Comparison of ENCODE assay signal across 30 mouse cellular contexts in genomic region chr14:79441441-79441840, GRCm38 (mm10). TPM values are rescaled to one million over a fixed set of nuclear protein-coding genes. Genes with fewer than 3 reads are reported as not detected.
DNase-seq lines count a peak whose midpoint lies in the region; ATAC-seq and TF ChIP-seq lines count a peak whose summit lies in the region.
"Had no signal": no experiment of that assay in that cellular context is flagged by ENCODE, and none has a peak within 500 bp of the region (broad histone marks: within the 10 kb centered on the region; RNA-seq: fewer than 3 reads in every experiment).

No protein-coding gene starts in this region.

- no peaks in the 10 kb centered on the region for H3K36me3 ChIP-seq in liver, embryonic 15.5 days (replicated peaks)
- no peaks in the 10 kb centered on the region for H3K36me3 ChIP-seq in liver, embryonic 12.5 days
- H3K36me3 ChIP-seq in MEL (ENCODE audit: control insufficient read depth in 1 of 2, insufficient read depth in 2 of 2, low read length in 2 of 2): peaks cover 0 to 6% of the 10 kb centered on the region in 2 experiments; a peak in 1 of 4 replicates
- H3K36me3 ChIP-seq: embryonic facial prominence, embryonic 13.5 days; forebrain, embryonic 12.5 days; G1E; heart, embryonic 10.5 days; kidney, embryonic 15.5 days; limb, embryonic 15.5 days; neural tube, embryonic 15.5 days had no signal

- H3K9ac ChIP-seq in liver, embryonic 15.5 days: no peak overlapping the region
- no peak overlapping the region for H3K9ac ChIP-seq in liver, embryonic 12.5 days
- H3K9ac ChIP-seq in MEL (ENCODE audit: control insufficient read depth, low read depth, low read length, poor library complexity, severe bottlenecking): no peak overlapping the region
- H3K9ac ChIP-seq: embryonic facial prominence, embryonic 13.5 days; forebrain, embryonic 12.5 days; kidney, embryonic 15.5 days; limb, embryonic 15.5 days; neural tube, embryonic 15.5 days had no signal

- TF ChIP-seq RAD21 in MEL (IDR thresholded peaks at IDR 0.05; ENCODE audit: low read depth, low read length): no peak

- no peak overlapping the region for H3K4me3 ChIP-seq in liver, embryonic 15.5 days (replicated peaks)
- no peak overlapping the region for H3K4me3 ChIP-seq in liver, embryonic 12.5 days
- H3K4me3 ChIP-seq in MEL (ENCODE audit: control insufficient read depth in 1 of 2, insufficient read depth in 1 of 2, low read depth in 2 of 2, low read length in 2 of 2): no peak overlapping the region
- H3K4me3 ChIP-seq: embryonic facial prominence, embryonic 13.5 days; erythroblast, embryonic 14.5 days; forebrain, embryonic 12.5 days; heart, embryonic 10.5 days; kidney, embryonic 15.5 days; left cerebral cortex, adult 2 months; limb, embryonic 15.5 days; neural tube, embryonic 15.5 days had no signal

- TF ChIP-seq CTCF in MEL (IDR thresholded peaks at IDR 0.05 in 2 of 3, conservative IDR thresholded peaks at IDR 0.05 in 1 of 3; ENCODE audit: control insufficient read depth in 1 of 3, insufficient read depth in 1 of 3, low read depth in 2 of 3, low read length in 3 of 3, poor library complexity in 1 of 3, severe bottlenecking in 1 of 3): no peak

- no peaks in the 10 kb centered on the region for H3K79me2 ChIP-seq in MEL (ENCODE audit: control insufficient read depth, insufficient read depth, low read length, poor library complexity)

- H3K27me3 ChIP-seq in liver, embryonic 15.5 days: no peaks in the 10 kb centered on the region
- H3K27me3 ChIP-seq in liver, embryonic 12.5 days (replicated peaks): peaks cover 7% of the 10 kb centered on the region
- no peaks in the 10 kb centered on the region for H3K27me3 ChIP-seq in MEL (ENCODE audit: control insufficient read depth in 1 of 2, insufficient read depth in 2 of 2, low read length in 2 of 2)
- H3K27me3 ChIP-seq: CH12.LX; embryonic facial prominence, embryonic 13.5 days; forebrain, embryonic 12.5 days; kidney, embryonic 15.5 days; limb, embryonic 15.5 days; neural tube, embryonic 15.5 days had no signal

- peak; percentile 29 for DNase-seq in MEL (ENCODE audit: low read depth, low spot score)
- DNase-seq in urinary bladder, adult 2 months (ENCODE audit: low spot score): no peak
- DNase-seq in frontal cortex, postnatal 25 days (ENCODE audit: low spot score in 2 of 2): no peak
- DNase-seq in spleen, postnatal 10 days (ENCODE audit: low spot score in 2 of 2): no peak
- DNase-seq: adrenal gland, adult 2 months; B cell, adult 2 months; cerebellum, adult 18-20 months; cerebellum, postnatal 14 days; embryo, embryonic 11 days; kidney, postnatal 36 days; layer of hippocampus, adult 9-11 months; left cerebral cortex, postnatal 4 days; thymus, postnatal 14 days had no signal

- H3K4me2 ChIP-seq in liver, embryonic 15.5 days: no peak overlapping the region
- H3K4me2 ChIP-seq in liver, embryonic 12.5 days: no peak overlapping the region
- H3K4me2 ChIP-seq: embryonic facial prominence, embryonic 13.5 days; forebrain, embryonic 12.5 days; kidney, embryonic 15.5 days; limb, embryonic 15.5 days; midbrain, embryonic 11.5 days; neural tube, embryonic 15.5 days had no signal

- 33% methylated on average over 5 of the region's 5 CpGs for WGBS in liver, embryonic 15.5 days (ENCODE audit: insufficient replicate concordance)
- 29% methylated on average over 5 of the region's 5 CpGs for WGBS in liver, embryonic 12.5 days (ENCODE audit: insufficient replicate concordance)

- no peaks in the 10 kb centered on the region for H3K9me3 ChIP-seq in liver, embryonic 15.5 days (replicated peaks)
- H3K9me3 ChIP-seq in liver, embryonic 12.5 days (replicated peaks): peaks cover 6% of the 10 kb centered on the region; the same call in 1 of the 2 replicates
- H3K9me3 ChIP-seq in MEL (replicated peaks; ENCODE audit: insufficient read depth, low read length): no peaks in the 10 kb centered on the region
- H3K9me3 ChIP-seq: embryonic facial prominence, embryonic 13.5 days; forebrain, embryonic 12.5 days; heart, embryonic 10.5 days; kidney, embryonic 15.5 days; limb, embryonic 15.5 days; neural tube, embryonic 15.5 days had no signal

- H3K4me1 ChIP-seq in liver, embryonic 15.5 days (replicated peaks): peaks cover 9% of the 10 kb centered on the region
- H3K4me1 ChIP-seq in liver, embryonic 12.5 days: peaks cover 5% of the 10 kb centered on the region; the same call in 1 of the 2 replicates
- peaks cover 0 to 4% of the 10 kb centered on the region in 2 experiments; a peak in 1 of 4 replicates for H3K4me1 ChIP-seq in MEL (ENCODE audit: control insufficient read depth in 1 of 2, insufficient read depth in 2 of 2, low read length in 2 of 2)
- H3K4me1 ChIP-seq: heart, embryonic 10.5 days; kidney, embryonic 15.5 days; limb, embryonic 15.5 days had no signal

- TF ChIP-seq POLR2A in MEL (IDR thresholded peaks at IDR 0.05; ENCODE audit: control insufficient read depth in 1 of 2, insufficient read depth in 1 of 2, low read depth in 1 of 2, low read length in 2 of 2, poor library complexity in 1 of 2): no peak

- H3K27ac ChIP-seq in liver, embryonic 15.5 days (replicated peaks): 0 out of 2 replicates have a peak overlapping the region, but pooled peaks have one; percentile 14
- H3K27ac ChIP-seq in liver, embryonic 12.5 days: no peak overlapping the region
- no peak overlapping the region for H3K27ac ChIP-seq in MEL (ENCODE audit: control insufficient read depth, low read depth, low read length)
- H3K27ac ChIP-seq: embryonic facial prominence, embryonic 13.5 days; forebrain, embryonic 12.5 days; heart, embryonic 10.5 days; hindbrain, postnatal 0 days; kidney, embryonic 15.5 days; left cerebral cortex, adult 2 months; limb, embryonic 15.5 days; neural tube, embryonic 15.5 days had no signal

- no peak for ATAC-seq in liver, embryonic 15.5 days (ENCODE audit: insufficient read depth)
- ATAC-seq in liver, embryonic 12.5 days: no peak
- peak; percentile 90 for ATAC-seq in granulocyte monocyte progenitor cell, adult 5-6 weeks (replicated peaks; ENCODE audit: poor library complexity, severe bottlenecking)
- ATAC-seq in megakaryocyte progenitor cell, adult 5-6 weeks (replicated peaks; ENCODE audit: poor library complexity): peak; percentile 85
- ATAC-seq: hindbrain, postnatal 0 days; intestine, embryonic 16.5 days had no signal

- TF ChIP-seq EP300 in MEL (IDR thresholded peaks at IDR 0.05; ENCODE audit: low read depth in 1 of 2, low read length in 2 of 2): no peak

RNA-seq across cellular contexts. Expression of gene Kbtbd6, which starts 10.2 kb away (rescaled TPM):
- 3.8 and 4.0 TPM in 2 replicates for polyA plus RNA-seq in liver, embryonic 15.5 days (2015; fragmentation: Nextera tagmentation; extraction: Ambion mirVana)
- polyA plus RNA-seq in liver, embryonic 12.5 days (2016; fragmentation: Nextera tagmentation; extraction: Ambion mirVana): 3.9 TPM in 2 replicates
- 0.07 and 0.12 TPM in 2 replicates for total RNA-seq in MEL (2012; rRNA removed)
- polyA plus RNA-seq in MEL (2012; ENCODE audit: insufficient read depth in 1 of 2, insufficient read length in 2 of 2, low read depth in 1 of 2, low replicate concordance in 2 of 2, missing spikeins in 1 of 2): not detected
- total RNA-seq in granulocyte monocyte progenitor cell, adult 5-6 weeks (2014; fragmentation: Nextera tagmentation): 0.77 and 1.3 TPM in 2 replicates
- total RNA-seq in granulocyte monocyte progenitor cell, adult 5-6 weeks (2017): 6.2 and 7.2 TPM in 2 replicates
- total RNA-seq in megakaryocyte progenitor cell, adult 5-6 weeks (2015): 4.7 and 5.7 TPM in 2 replicates
- total RNA-seq in megakaryocyte progenitor cell, adult 5-6 weeks (2017): 5.1 and 6.6 TPM in 2 replicates
- polyA plus RNA-seq in urinary bladder, adult 2 months (2012; rRNA removed): 0.15 and 0.16 TPM in 2 replicates

RNA-seq across cellular contexts. Expression of gene Kbtbd7, which starts 15.1 kb away (rescaled TPM):
- 3.3 and 4.0 TPM in 2 replicates for polyA plus RNA-seq in liver, embryonic 15.5 days (2015; fragmentation: Nextera tagmentation; extraction: Ambion mirVana)
- 5.7 and 6.2 TPM in 2 replicates for polyA plus RNA-seq in liver, embryonic 12.5 days (2016; fragmentation: Nextera tagmentation; extraction: Ambion mirVana)
- total RNA-seq in MEL (2012; rRNA removed): 2.6 and 3.8 TPM in 2 replicates
- polyA plus RNA-seq in MEL (2012; ENCODE audit: insufficient read depth in 1 of 2, insufficient read length in 2 of 2, low read depth in 1 of 2, low replicate concordance in 2 of 2, missing spikeins in 1 of 2): 1 to 10 TPM in 1 of 2 experiments, not detected in 1; 2.7 TPM
- total RNA-seq in granulocyte monocyte progenitor cell, adult 5-6 weeks (2014; fragmentation: Nextera tagmentation): 6.0 and 10.0 TPM in 2 replicates
- total RNA-seq in granulocyte monocyte progenitor cell, adult 5-6 weeks (2017): 13.9 and 15.7 TPM in 2 replicates
- total RNA-seq in megakaryocyte progenitor cell, adult 5-6 weeks (2015): 15.7 and 16.9 TPM in 2 replicates
- 14.3 and 14.9 TPM in 2 replicates for total RNA-seq in megakaryocyte progenitor cell, adult 5-6 weeks (2017)
- 5.2 and 6.1 TPM in 2 replicates for polyA plus RNA-seq in urinary bladder, adult 2 months (2012; rRNA removed)

RNA-seq across cellular contexts. Expression of gene Elf1, which starts 39.6 kb away (rescaled TPM):
- 10.7 and 10.9 TPM in 2 replicates for polyA plus RNA-seq in liver, embryonic 15.5 days (2015; fragmentation: Nextera tagmentation; extraction: Ambion mirVana)
- polyA plus RNA-seq in liver, embryonic 12.5 days (2016; fragmentation: Nextera tagmentation; extraction: Ambion mirVana): 18.9 and 21.2 TPM in 2 replicates
- 21.5 and 27.3 TPM in 2 replicates for total RNA-seq in MEL (2012; rRNA removed)
- polyA plus RNA-seq in MEL (2012; ENCODE audit: insufficient read depth in 1 of 2, insufficient read length in 2 of 2, low read depth in 1 of 2, low replicate concordance in 2 of 2, missing spikeins in 1 of 2): 10 to 100 TPM; 24.2 to 43.1 TPM
- total RNA-seq in granulocyte monocyte progenitor cell, adult 5-6 weeks (2014; fragmentation: Nextera tagmentation): 92.6 and 98.6 TPM in 2 replicates
- 178 and 188 TPM in 2 replicates for total RNA-seq in granulocyte monocyte progenitor cell, adult 5-6 weeks (2017)
- total RNA-seq in megakaryocyte progenitor cell, adult 5-6 weeks (2015): 96.8 and 98.3 TPM in 2 replicates
- 178 and 189 TPM in 2 replicates for total RNA-seq in megakaryocyte progenitor cell, adult 5-6 weeks (2017)
- polyA plus RNA-seq in urinary bladder, adult 2 months (2012; rRNA removed): 40.7 and 41.9 TPM in 2 replicates

RNA-seq across cellular contexts. Expression of gene Wbp4, which starts 39.9 kb away (rescaled TPM):
- polyA plus RNA-seq in liver, embryonic 15.5 days (2015; fragmentation: Nextera tagmentation; extraction: Ambion mirVana): 11.2 and 13.5 TPM in 2 replicates
- polyA plus RNA-seq in liver, embryonic 12.5 days (2016; fragmentation: Nextera tagmentation; extraction: Ambion mirVana): 22.4 and 23.5 TPM in 2 replicates
- total RNA-seq in MEL (2012; rRNA removed): 14.5 and 15.9 TPM in 2 replicates
- polyA plus RNA-seq in MEL (2012; ENCODE audit: insufficient read depth in 1 of 2, insufficient read length in 2 of 2, low read depth in 1 of 2, low replicate concordance in 2 of 2, missing spikeins in 1 of 2): 10 to 100 TPM; 22.1 to 87.6 TPM
- 15.3 and 28.1 TPM in 2 replicates for total RNA-seq in granulocyte monocyte progenitor cell, adult 5-6 weeks (2014; fragmentation: Nextera tagmentation)
- 70.8 and 75.0 TPM in 2 replicates for total RNA-seq in granulocyte monocyte progenitor cell, adult 5-6 weeks (2017)
- total RNA-seq in megakaryocyte progenitor cell, adult 5-6 weeks (2015): 33.6 and 34.2 TPM in 2 replicates
- 50.2 and 84.2 TPM in 2 replicates for total RNA-seq in megakaryocyte progenitor cell, adult 5-6 weeks (2017)
- 17.8 and 18.7 TPM in 2 replicates for polyA plus RNA-seq in urinary bladder, adult 2 months (2012; rRNA removed)

RNA-seq across cellular contexts. Expression of gene Mtrf1, which starts 43.9 kb away (rescaled TPM):
- 3.8 and 4.4 TPM in 2 replicates for polyA plus RNA-seq in liver, embryonic 15.5 days (2015; fragmentation: Nextera tagmentation; extraction: Ambion mirVana)
- 6.7 and 7.3 TPM in 2 replicates for polyA plus RNA-seq in liver, embryonic 12.5 days (2016; fragmentation: Nextera tagmentation; extraction: Ambion mirVana)
- 4.0 and 4.8 TPM in 2 replicates for total RNA-seq in MEL (2012; rRNA removed)
- 1 to 10 TPM in 1 of 2 experiments, not detected in 1; 4.9 TPM for polyA plus RNA-seq in MEL (2012; ENCODE audit: insufficient read depth in 1 of 2, insufficient read length in 2 of 2, low read depth in 1 of 2, low replicate concordance in 2 of 2, missing spikeins in 1 of 2)
- 12.0 and 12.8 TPM in 2 replicates for total RNA-seq in granulocyte monocyte progenitor cell, adult 5-6 weeks (2014; fragmentation: Nextera tagmentation)
- 21.0 and 31.2 TPM in 2 replicates for total RNA-seq in granulocyte monocyte progenitor cell, adult 5-6 weeks (2017)
- total RNA-seq in megakaryocyte progenitor cell, adult 5-6 weeks (2015): 15.4 and 19.5 TPM in 2 replicates
- 23.7 and 24.7 TPM in 2 replicates for total RNA-seq in megakaryocyte progenitor cell, adult 5-6 weeks (2017)
- polyA plus RNA-seq in urinary bladder, adult 2 months (2012; rRNA removed): 6.4 and 6.6 TPM in 2 replicates
- polyA plus RNA-seq: erythroblast, embryonic 14.5 days had no signal

Comparison
In these comparisons a context has a peak if more than half of its experiments do, and no peak if none do; other contexts are left out.
1. ATAC-seq: peak in granulocyte monocyte progenitor cell, adult 5-6 weeks (single experiment) and megakaryocyte progenitor cell, adult 5-6 weeks (single experiment); none in liver, embryonic 15.5 days (single experiment) and liver, embryonic 12.5 days (single experiment).